15 mouse cellular contexts compared by ENCODE assay signal in genomic region chr10:98925081-98925480, GRCm38 (mm10).
"Had no signal": no experiment of that assay in that cellular context is flagged by ENCODE, and none has a peak within 500 bp of the region (broad histone marks: within the 10 kb centered on the region; RNA-seq: fewer than 3 reads in every experiment).

No protein-coding gene starts in this region.

- H3K27ac ChIP-seq: lung, embryonic 15.5 days; macrophage; midbrain, embryonic 13.5 days; midbrain, embryonic 15.5 days; neural tube, embryonic 12.5 days had no signal

- H3K4me3 ChIP-seq: lung, embryonic 15.5 days; megakaryocyte, embryonic 14.5 days; midbrain, embryonic 13.5 days; midbrain, embryonic 15.5 days; neural tube, embryonic 12.5 days had no signal

- ATAC-seq: lung, postnatal 0 days; midbrain, embryonic 15.5 days had no signal

- H3K9me3 ChIP-seq: lung, embryonic 15.5 days; megakaryocyte, embryonic 14.5 days; midbrain, embryonic 13.5 days; midbrain, embryonic 15.5 days; neural tube, embryonic 12.5 days had no signal

- H3K9ac ChIP-seq: lung, embryonic 15.5 days; midbrain, embryonic 13.5 days; midbrain, embryonic 15.5 days; neural tube, embryonic 12.5 days had no signal

- DNase-seq: lung, adult 2 months; lung, postnatal 14 days; lung, postnatal 36 days; right cerebral cortex, postnatal 14 days; thymus, adult 18-20 months; thymus, postnatal 14 days; thymus, postnatal 4 days had no signal

- H3K27me3 ChIP-seq: lung, embryonic 15.5 days; megakaryocyte, embryonic 14.5 days; midbrain, embryonic 13.5 days; midbrain, embryonic 15.5 days; neural tube, embryonic 12.5 days had no signal

- H3K36me3 ChIP-seq: lung, embryonic 15.5 days; midbrain, embryonic 13.5 days; midbrain, embryonic 15.5 days; neural tube, embryonic 12.5 days had no signal

- H3K4me2 ChIP-seq: lung, embryonic 15.5 days; midbrain, embryonic 11.5 days; midbrain, embryonic 13.5 days; midbrain, embryonic 15.5 days; neural tube, embryonic 12.5 days had no signal
